Mouse (Mus musculus) liver, embryonic 12.5 days (tissue): ENCODE measurements around the gene Mier2. TPM values are rescaled to one million over a fixed set of nuclear protein-coding genes. Genes with fewer than 3 reads are reported as not detected.

Experiments used
- ATAC-seq: fragments of 200-750 bp; cut with Nextera tagmentation; 2 replicates; pipeline ENCODE4 v1.8.0; 2017; ENCODE audit warnings: moderate number of reproducible peaks, mild to moderate bottlenecking, moderate library complexity
- H3K27ac ChIP-seq: fragments of 300-500 bp; sonication (generic); 2 replicates; pipeline ENCODE4 v1.5.1; 2016; ENCODE audit warnings: mild to moderate bottlenecking
- H3K27me3 ChIP-seq: fragments of 300-500 bp; sonication (generic); replicated peaks from 2 replicates; pipeline ENCODE4 v1.6.1; 2016; ENCODE audit warnings: mild to moderate bottlenecking, moderate library complexity
- H3K36me3 ChIP-seq: fragments of 300-500 bp; sonication (generic); 2 replicates; pipeline ENCODE4 v1.6.1; 2016; ENCODE audit warnings: mild to moderate bottlenecking, moderate library complexity
- H3K4me1 ChIP-seq: fragments of 300-500 bp; sonication (generic); 2 replicates; pipeline ENCODE4 v1.6.1; 2016
- H3K4me2 ChIP-seq: fragments of 300-500 bp; sonication (generic); 2 replicates; pipeline ENCODE4 v1.6.1; 2016; ENCODE audit warnings: mild to moderate bottlenecking, moderate library complexity
- H3K4me3 ChIP-seq: fragments of 300-500 bp; sonication (generic); 2 replicates; pipeline ENCODE4 v1.5.1; 2016; ENCODE audit warnings: mild to moderate bottlenecking, moderate library complexity
- H3K9ac ChIP-seq: fragments of 300-500 bp; sonication (generic); 2 replicates; pipeline ENCODE4 v1.6.1; 2016; ENCODE audit warnings: mild to moderate bottlenecking, moderate library complexity
- H3K9me3 ChIP-seq: fragments of 300-500 bp; sonication (generic); replicated peaks from 2 replicates; pipeline ENCODE4 v1.6.1; 2016; ENCODE audit warnings: mild to moderate bottlenecking, moderate library complexity
- WGBS: fragments of 180-500 bp; shearing (Covaris S2); methylation state at CpG from one replicate; pipeline ENCODE4 v1.1.7; 2016; ENCODE audit not compliant: insufficient replicate concordance; 5-methylcytosine and 5-hydroxymethylcytosine counted together
- polyA plus RNA-seq: library from polyadenylated mRNA; unstranded; fragments of >200 nt; fragmentation: Nextera tagmentation; extraction: Ambion mirVana; gene quantifications from 2 replicates; pipeline ENCODE4 v1.2.1, GENCODE M21; 2016

Gene Mier2
- polyA plus RNA-seq, 1 experiment from 2014 or later: 20.5 TPM

GRCm38 (mm10) chr10:79548546-79548945 lies 6.5 kb downstream of the Mier2 start:
- Histone ChIP-seq H3K4me2 (no peak overlapping the region), H3K9ac (no peak overlapping the region), H3K27me3 (no peaks in the 10 kb centered on the region), H3K36me3 (peaks cover 73% of the 10 kb centered on the region), H3K27ac (no peak overlapping the region), H3K4me3 (no peak overlapping the region), H3K9me3 (no peaks in the 10 kb centered on the region), H3K4me1 (peaks cover 18% of the 10 kb centered on the region)
- ATAC-seq: no peak
- 74% methylated on average over 5 of the region's 5 CpGs for WGBS

- Histone ChIP-seq H3K27ac (no peak overlapping the region), H3K4me3 (no peak overlapping the region), H3K9me3 (no peaks in the 10 kb centered on the region), H3K4me2 (no peak overlapping the region), H3K9ac (no peak overlapping the region), H3K27me3 (no peaks in the 10 kb centered on the region), H3K4me1 (peaks cover 4% of the 10 kb centered on the region), H3K36me3 (peaks cover 86% of the 10 kb centered on the region)
- WGBS: 65% methylated on average over 5 of the region's 5 CpGs
- no peak for ATAC-seq
Measured at GRCm38 (mm10) chr10:79547148-79547675, 7.8 kb downstream of the Mier2 start.

- no peaks in the 10 kb centered on the region for H3K27me3 ChIP-seq
- H3K4me2 ChIP-seq: no peak overlapping the region
- ATAC-seq: no peak
- H3K4me1 ChIP-seq: no peaks in the 10 kb centered on the region
- peaks cover 93% of the 10 kb centered on the region for H3K36me3 ChIP-seq
- H3K9me3 ChIP-seq: no peaks in the 10 kb centered on the region
- no peak overlapping the region for H3K9ac ChIP-seq
- H3K4me3 ChIP-seq: no peak overlapping the region
- WGBS: 83% methylated on average over 11 of the region's 11 CpGs
- H3K27ac ChIP-seq: no peak overlapping the region
Measured at GRCm38 (mm10) chr10:79546483-79546882, 8.5 kb downstream of the Mier2 start.

- ATAC-seq: no peak
- H3K27ac ChIP-seq: no peak overlapping the region
- no peak overlapping the region for H3K4me3 ChIP-seq
- WGBS: 79% methylated on average over 12 of the region's 12 CpGs
- H3K9ac ChIP-seq: no peak overlapping the region
- no peaks in the 10 kb centered on the region for H3K9me3 ChIP-seq
- H3K4me2 ChIP-seq: no peak overlapping the region
- H3K27me3 ChIP-seq: no peaks in the 10 kb centered on the region
- H3K36me3 ChIP-seq: peaks cover 99% of the 10 kb centered on the region
- H3K4me1 ChIP-seq: no peaks in the 10 kb centered on the region
Measured at GRCm38 (mm10) chr10:79545891-79546290, 9.1 kb downstream of the Mier2 start.

DNA sequence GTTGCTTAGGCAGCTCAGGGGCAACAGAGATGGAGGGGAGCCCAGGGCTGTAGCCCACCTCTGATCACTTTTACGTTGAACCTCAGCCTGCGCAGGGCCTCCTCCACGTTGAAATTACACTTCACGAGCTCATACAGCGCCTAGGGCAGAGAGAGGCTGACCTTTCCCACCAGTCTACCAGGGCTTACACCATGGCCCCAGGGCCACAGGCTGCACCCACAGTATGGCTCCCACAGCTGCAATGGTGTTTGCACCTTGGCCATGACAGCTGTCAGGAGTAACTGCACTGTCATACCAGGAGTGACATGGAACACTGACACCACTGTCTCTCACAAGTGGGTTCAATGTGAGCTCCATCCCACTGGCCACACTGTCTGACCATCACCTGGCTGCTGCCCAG lies 10.4 kb downstream of the Mier2 start:
- H3K4me3 ChIP-seq: no peak overlapping the region
- H3K9me3 ChIP-seq: no peaks in the 10 kb centered on the region
- ATAC-seq: no peak
- no peak overlapping the region for H3K4me2 ChIP-seq
- 92% methylated on average over 5 of the region's 5 CpGs for WGBS
- H3K4me1 ChIP-seq: no peaks in the 10 kb centered on the region
- H3K9ac ChIP-seq: no peak overlapping the region
- H3K27ac ChIP-seq: no peak overlapping the region
- H3K27me3 ChIP-seq: no peaks in the 10 kb centered on the region
- H3K36me3 ChIP-seq: peaks cover 100% of the 10 kb centered on the region

GRCm38 (mm10) chr10:79543884-79544597 lies 11.0 kb downstream of the Mier2 start:
- ATAC-seq: peak; percentile 24; the same call in 1 of the 2 replicates
- no peaks in the 10 kb centered on the region for H3K9me3 ChIP-seq
- H3K36me3 ChIP-seq: peaks cover 97% of the 10 kb centered on the region
- H3K4me1 ChIP-seq: no peaks in the 10 kb centered on the region
- WGBS: 69% methylated on average over 9 of the region's 9 CpGs
- no peak overlapping the region for H3K4me2 ChIP-seq
- H3K4me3 ChIP-seq: no peak overlapping the region
- no peaks in the 10 kb centered on the region for H3K27me3 ChIP-seq
- H3K27ac ChIP-seq: no peak overlapping the region
- no peak overlapping the region for H3K9ac ChIP-seq

- no peak overlapping the region for H3K4me3 ChIP-seq
- H3K36me3 ChIP-seq: peaks cover 81% of the 10 kb centered on the region
- H3K4me1 ChIP-seq: no peaks in the 10 kb centered on the region
- no peaks in the 10 kb centered on the region for H3K27me3 ChIP-seq
- no peak for ATAC-seq
- no peak overlapping the region for H3K9ac ChIP-seq
- no peaks in the 10 kb centered on the region for H3K9me3 ChIP-seq
- no peak overlapping the region for H3K4me2 ChIP-seq
- WGBS: 91% methylated on average over 11 of the region's 11 CpGs
- H3K27ac ChIP-seq: no peak overlapping the region
Measured at GRCm38 (mm10) chr10:79542171-79542570, 12.8 kb downstream of the Mier2 start.

GRCm38 (mm10) chr10:79541522-79541921 lies 13.5 kb downstream of the Mier2 start:
- Histone ChIP-seq H3K9ac (no peak overlapping the region), H3K27ac (no peak overlapping the region), H3K4me1 (no peaks in the 10 kb centered on the region), H3K9me3 (no peaks in the 10 kb centered on the region), H3K4me3 (no peak overlapping the region), H3K27me3 (0 out of 2 replicates have a peak, but pooled peaks cover under 1% of the 10 kb centered on the region), H3K4me2 (no peak overlapping the region), H3K36me3 (peaks cover 74% of the 10 kb centered on the region)
- 85% methylated on average over 15 of the region's 15 CpGs for WGBS
- ATAC-seq: no peak

DNA sequence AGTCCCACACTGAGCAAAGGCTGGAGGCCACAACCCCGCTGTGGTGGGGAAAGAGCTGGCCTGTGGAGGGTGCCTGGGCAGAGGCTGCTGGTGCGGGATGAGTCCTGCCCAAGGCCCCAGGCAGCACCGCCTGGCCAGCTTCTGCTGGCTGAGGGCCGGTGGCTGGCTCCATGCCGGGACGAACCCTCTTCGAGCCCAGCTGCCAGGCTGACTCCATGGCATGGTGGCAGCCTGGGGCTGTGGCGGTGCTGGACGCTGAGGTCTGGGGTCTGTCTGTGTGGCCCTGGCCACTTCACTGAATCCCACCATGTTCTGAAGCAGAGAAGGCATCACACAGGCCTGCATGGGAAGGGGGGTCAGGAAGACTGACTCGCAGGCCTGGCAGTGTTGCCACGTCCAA lies 14.3 kb downstream of the Mier2 start:
- 87% methylated on average over 11 of the region's 11 CpGs for WGBS
- Histone ChIP-seq H3K4me3 (no peak overlapping the region), H3K27me3 (peaks cover 6% of the 10 kb centered on the region; the same call in 1 of the 2 replicates), H3K4me1 (no peaks in the 10 kb centered on the region), H3K4me2 (no peak overlapping the region), H3K9ac (no peak overlapping the region), H3K36me3 (peaks cover 67% of the 10 kb centered on the region), H3K9me3 (no peaks in the 10 kb centered on the region), H3K27ac (no peak overlapping the region)
- no peak for ATAC-seq

DNA sequence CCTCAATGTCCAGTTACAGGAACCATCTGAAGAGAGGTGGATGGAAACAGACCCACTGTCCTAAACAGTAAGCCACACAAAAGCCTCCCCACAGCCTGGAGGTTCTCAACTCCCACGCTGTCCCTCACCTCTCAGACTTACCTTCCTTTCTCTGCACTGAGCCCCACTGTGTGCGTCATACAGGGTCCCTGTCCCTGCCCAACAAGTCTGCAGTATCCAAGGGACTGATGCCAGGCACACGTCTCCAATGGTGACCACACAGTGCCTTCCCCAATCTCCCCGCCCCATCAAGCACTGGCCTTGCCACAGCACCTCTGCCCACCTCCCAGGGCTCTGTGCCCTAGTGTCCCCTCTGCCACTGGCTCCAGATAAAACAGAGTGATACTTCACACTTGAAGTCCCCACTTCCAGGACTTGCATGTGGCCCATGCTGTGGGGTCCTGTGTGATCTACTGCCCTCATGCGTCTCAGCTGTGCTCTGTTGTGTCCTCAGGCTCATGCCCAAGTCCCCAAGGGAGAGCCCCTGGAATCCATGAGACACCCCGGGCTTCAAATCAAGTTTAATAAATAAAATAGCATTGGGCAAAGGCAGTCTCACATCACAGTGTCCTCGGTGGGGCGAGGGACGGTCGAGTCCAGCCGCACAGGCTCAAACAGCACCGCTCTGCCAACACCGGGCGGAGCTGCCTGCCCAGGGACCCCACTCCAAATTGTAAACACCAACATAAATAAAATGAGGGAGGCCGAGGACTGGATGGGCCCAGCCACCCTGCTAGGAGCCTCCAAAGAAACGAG lies 15.1 kb downstream of the Mier2 start:
- Histone ChIP-seq H3K27me3 (peaks cover 14% of the 10 kb centered on the region), H3K9ac (no peak overlapping the region), H3K27ac (no peak overlapping the region), H3K36me3 (peaks cover 58% of the 10 kb centered on the region), H3K4me1 (no peaks in the 10 kb centered on the region), H3K4me3 (no peak overlapping the region), H3K9me3 (no peaks in the 10 kb centered on the region), H3K4me2 (no peak overlapping the region)
- no peak for ATAC-seq
- WGBS: 82% methylated on average over 16 of the region's 16 CpGs

DNA sequence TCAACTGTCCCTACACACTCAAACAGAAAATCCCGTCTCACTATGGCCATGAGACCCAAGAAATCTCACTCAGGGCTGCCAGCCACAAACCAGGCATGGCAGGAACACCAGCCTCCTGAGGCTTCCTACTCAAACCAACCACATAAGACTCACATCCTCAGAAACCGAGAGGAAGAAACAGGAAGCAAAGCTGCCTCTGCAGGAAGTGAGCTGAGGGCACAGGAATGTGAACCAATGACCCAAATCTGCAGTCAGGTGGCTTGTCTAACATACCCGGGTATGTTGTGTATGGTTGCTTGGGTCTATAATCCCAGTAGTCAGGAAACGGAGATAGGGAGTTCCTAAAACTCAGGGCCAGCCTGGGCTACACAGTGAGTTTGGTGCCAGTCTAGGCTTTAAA lies 16.1 kb downstream of the Mier2 start:
- no peak for ATAC-seq
- Histone ChIP-seq H3K36me3 (peaks cover 48% of the 10 kb centered on the region), H3K9ac (no peak overlapping the region), H3K27ac (no peak overlapping the region), H3K9me3 (no peaks in the 10 kb centered on the region), H3K27me3 (peaks cover 21% of the 10 kb centered on the region), H3K4me3 (no peak overlapping the region), H3K4me2 (no peak overlapping the region), H3K4me1 (peaks cover 5% of the 10 kb centered on the region)
- 35% methylated on average over 4 of the region's 4 CpGs for WGBS

- no peaks in the 10 kb centered on the region for H3K9me3 ChIP-seq
- 65% methylated on average over 3 of the region's 3 CpGs for WGBS
- H3K4me1 ChIP-seq: peaks cover 10% of the 10 kb centered on the region
- H3K9ac ChIP-seq: no peak overlapping the region
- no peak overlapping the region for H3K27ac ChIP-seq
- H3K36me3 ChIP-seq: peaks cover 42% of the 10 kb centered on the region
- H3K4me3 ChIP-seq: no peak overlapping the region
- ATAC-seq: no peak
- H3K27me3 ChIP-seq: peaks cover 21% of the 10 kb centered on the region
- no peak overlapping the region for H3K4me2 ChIP-seq
Measured at GRCm38 (mm10) chr10:79538323-79538722, 16.7 kb downstream of the Mier2 start.
